Mouse (Mus musculus): ENCODE measurements around the gene Eng. TPM values are rescaled to one million over a fixed set of nuclear protein-coding genes. Genes with fewer than 3 reads are reported as not detected.

Gene Eng
- polyA plus RNA-seq, 1 experiment from 2014 or later: 87.1 TPM

DNA sequence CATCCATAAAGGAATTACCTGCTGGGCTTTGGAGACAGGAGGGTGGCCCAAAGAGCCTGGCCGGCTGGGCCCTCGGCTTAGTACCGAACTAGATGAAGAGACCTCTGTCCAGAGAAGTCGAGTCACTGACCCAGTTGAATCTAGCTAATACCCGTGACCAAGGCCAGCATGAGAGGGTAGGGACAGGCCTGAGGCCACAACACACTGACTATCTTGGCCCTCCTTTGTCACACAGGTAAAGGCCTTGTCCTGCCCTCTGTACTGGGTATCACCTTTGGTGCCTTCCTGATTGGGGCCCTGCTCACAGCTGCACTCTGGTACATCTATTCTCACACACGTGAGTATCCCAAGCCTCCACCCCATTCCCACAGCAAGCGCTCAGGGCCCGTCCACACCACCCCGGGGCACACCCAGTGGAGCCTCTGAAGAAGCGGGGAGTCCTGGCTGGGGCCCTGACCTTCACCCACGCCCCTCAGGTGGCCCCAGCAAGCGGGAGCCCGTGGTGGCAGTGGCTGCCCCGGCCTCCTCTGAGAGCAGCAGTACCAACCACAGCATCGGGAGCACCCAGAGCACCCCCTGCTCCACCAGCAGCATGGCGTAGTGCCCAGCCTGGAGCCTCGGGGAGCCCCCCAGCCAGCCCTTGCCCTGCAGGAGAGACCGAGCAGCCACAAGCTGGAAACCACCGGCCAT lies 34.7 kb downstream of the Eng start:
- H3K36me3 ChIP-seq: peaks cover 70% of the 10 kb centered on the region
- H3K27ac ChIP-seq: peak overlapping the region; percentile 80
- no peak overlapping the region for H3K4me3 ChIP-seq
- no peaks in the 10 kb centered on the region for H3K27me3 ChIP-seq (ENCODE audit: insufficient read depth, poor library complexity, severe bottlenecking)
- H3K4me1 ChIP-seq: peaks cover 31% of the 10 kb centered on the region
- H3K9me3 ChIP-seq: no peaks in the 10 kb centered on the region
- no peak for DNase-seq (ENCODE audit: low spot score)
- WGBS: 91% methylated on average over 19 of the region's 19 CpGs

DNA sequence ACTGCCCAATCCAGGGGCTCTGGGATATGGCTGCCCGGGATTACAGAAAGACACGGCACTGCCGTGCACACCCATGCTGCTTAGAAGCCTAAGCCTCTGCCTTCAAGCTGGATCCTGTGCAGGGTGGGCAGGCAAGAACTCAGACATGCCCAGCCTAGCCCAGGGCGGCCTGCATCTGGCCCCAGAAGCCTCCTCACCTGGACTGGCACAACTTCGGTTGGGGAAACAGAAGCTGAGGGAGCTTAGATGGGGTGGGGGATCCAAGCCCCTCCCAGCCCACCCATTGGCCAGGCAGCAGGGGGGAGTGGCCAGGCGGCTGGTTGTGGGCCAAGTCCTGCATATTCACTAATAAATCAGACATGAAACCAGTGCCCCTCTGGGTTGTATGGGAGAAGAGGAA lies 35.4 kb downstream of the Eng start:
- 70% methylated on average over 6 of the region's 6 CpGs for WGBS
- H3K36me3 ChIP-seq: peaks cover 75% of the 10 kb centered on the region
- peaks cover 33% of the 10 kb centered on the region for H3K4me1 ChIP-seq
- no peaks in the 10 kb centered on the region for H3K9me3 ChIP-seq
- DNase-seq (ENCODE audit: low spot score): no peak
- H3K27ac ChIP-seq: peak overlapping the region; percentile 80
- no peak overlapping the region for H3K4me3 ChIP-seq
- H3K27me3 ChIP-seq (ENCODE audit: insufficient read depth, poor library complexity, severe bottlenecking): no peaks in the 10 kb centered on the region

DNA sequence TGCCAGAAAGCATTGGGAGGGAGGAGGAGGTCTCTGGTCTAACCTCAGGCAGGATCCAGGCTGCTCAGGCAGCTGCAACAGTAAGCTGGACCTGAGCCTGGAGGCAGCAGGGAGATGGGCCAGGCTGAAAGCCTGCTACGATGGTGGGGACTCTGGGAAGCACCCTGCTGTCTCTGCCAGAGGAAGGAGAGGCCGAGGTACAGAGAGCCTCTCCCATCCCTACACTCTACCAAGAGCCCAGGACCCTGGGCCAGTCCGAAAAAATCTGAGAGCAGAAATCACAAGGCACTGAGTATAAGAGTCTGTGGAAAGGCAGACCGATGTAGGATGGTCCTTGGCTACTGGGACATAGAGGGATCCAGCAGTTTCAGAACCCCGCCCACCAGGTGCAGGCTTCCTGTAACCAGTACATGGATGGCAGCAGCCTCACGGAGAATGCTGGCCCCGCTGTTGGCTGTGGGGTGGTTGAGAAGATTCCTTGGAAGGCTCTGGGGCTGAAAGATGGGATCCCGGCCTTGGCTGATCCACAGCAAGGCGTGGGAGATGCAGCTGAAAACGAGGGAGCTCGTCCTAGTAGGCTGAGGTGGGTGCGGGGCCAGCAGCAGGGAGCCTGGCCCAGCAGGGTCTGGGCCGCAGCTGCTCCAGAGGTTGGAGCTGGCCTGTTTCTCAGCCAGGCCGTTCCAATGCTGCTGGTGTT lies 36.5 kb downstream of the Eng start:
- 82% methylated on average over 14 of the region's 14 CpGs for WGBS
- peak overlapping the region; percentile 5; the same call in 1 of the 2 replicates for H3K27ac ChIP-seq
- no peak for DNase-seq (ENCODE audit: low spot score)
- H3K4me3 ChIP-seq: no peak overlapping the region
- H3K27me3 ChIP-seq (ENCODE audit: insufficient read depth, poor library complexity, severe bottlenecking): no peaks in the 10 kb centered on the region
- peaks cover 34% of the 10 kb centered on the region for H3K4me1 ChIP-seq
- H3K36me3 ChIP-seq: peaks cover 78% of the 10 kb centered on the region
- H3K9me3 ChIP-seq: no peaks in the 10 kb centered on the region

DNA sequence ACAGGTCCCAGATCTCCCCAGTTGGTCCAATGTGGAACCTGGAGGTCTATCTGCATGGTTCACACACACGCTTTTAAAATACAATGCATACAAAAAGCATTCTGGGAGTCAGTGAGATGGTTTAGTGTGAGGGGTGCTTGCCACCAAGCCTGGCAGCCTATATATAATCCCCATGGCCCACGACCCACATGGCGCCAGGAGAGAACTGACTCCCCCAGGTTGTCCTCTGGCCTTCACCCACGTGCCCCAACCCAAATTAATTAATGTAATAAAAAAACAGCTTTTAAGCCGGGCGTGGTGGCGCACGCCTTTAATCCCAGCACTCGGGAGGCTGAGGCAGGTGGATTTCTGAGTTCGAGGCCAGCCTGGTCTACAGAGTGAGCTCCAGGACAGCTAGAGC lies 37.3 kb downstream of the Eng start:
- no peak for DNase-seq (ENCODE audit: low spot score)
- Histone ChIP-seq H3K4me3 (no peak overlapping the region), H3K4me1 (peaks cover 32% of the 10 kb centered on the region), H3K27me3 (ENCODE audit: insufficient read depth, poor library complexity, severe bottlenecking) (no peaks in the 10 kb centered on the region), H3K9me3 (no peaks in the 10 kb centered on the region), H3K36me3 (peaks cover 79% of the 10 kb centered on the region), H3K27ac (no peak overlapping the region)
- WGBS: 92% methylated on average over 10 of the region's 10 CpGs

DNA sequence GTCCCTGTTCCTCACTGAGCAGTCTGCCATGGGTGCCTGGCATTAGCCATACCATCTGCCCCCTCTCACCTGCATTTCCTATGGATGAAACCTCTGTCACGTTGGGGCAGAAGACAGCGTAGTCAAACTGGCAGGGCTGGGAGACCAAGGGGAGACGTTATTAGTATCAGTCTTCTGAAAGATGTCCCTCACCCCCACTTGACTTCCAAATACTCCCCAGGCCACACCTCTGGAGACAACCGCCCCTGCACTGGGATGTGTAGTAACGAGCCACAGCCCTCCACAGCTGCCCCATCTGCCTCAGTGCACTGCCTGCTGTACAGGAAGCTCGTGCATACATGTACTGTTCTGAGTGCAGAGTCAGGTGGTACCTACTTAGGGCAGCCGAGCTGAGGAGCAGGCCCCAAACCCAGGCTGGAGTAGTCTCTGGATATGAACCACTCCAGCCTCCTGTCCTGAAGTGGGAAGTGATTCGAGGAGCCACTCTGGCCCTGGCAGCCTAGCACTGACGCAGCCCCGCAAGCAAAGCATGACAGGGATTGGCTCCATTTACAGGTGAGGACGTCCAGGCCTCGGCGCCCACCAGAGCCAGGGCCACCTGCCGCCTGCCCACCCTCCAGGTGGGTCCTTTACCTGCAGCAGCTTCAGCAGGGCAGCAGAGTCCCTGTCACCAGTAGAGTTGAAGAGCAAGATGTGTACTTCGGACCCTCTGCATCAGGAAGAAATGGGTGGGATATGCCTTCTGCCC lies 38.5 kb downstream of the Eng start:
- Histone ChIP-seq H3K4me3 (no peak overlapping the region), H3K9me3 (no peaks in the 10 kb centered on the region), H3K27ac (no peak overlapping the region), H3K36me3 (peaks cover 79% of the 10 kb centered on the region), H3K27me3 (ENCODE audit: insufficient read depth, poor library complexity, severe bottlenecking) (no peaks in the 10 kb centered on the region), H3K4me1 (peaks cover 31% of the 10 kb centered on the region)
- 84% methylated on average over 15 of the region's 15 CpGs for whole genome bisulfite sequencing
- no peak for DNase-seq (ENCODE audit: low spot score)

DNA sequence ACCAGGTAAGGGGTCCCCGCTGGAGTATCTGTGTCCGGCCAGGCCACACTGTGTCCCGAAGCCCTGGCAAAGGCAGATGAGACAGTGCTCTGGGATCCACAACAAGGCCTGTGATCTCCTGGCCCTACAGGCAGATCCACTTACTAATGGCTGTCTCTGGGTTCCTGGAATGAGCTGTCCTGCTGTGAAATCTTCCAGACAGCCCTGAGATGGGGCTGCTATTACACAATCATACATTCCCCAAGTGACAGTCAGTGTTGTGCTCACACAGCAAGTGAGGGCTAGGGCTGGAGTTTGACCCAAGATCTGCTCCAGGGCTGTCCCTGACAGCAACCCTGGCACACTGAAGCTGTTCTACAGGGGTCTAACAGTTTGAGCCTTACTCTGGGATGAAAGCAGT lies 39.4 kb downstream of the Eng start:
- Histone ChIP-seq H3K4me3 (no peak overlapping the region), H3K36me3 (peaks cover 74% of the 10 kb centered on the region), H3K4me1 (peaks cover 30% of the 10 kb centered on the region), H3K27me3 (ENCODE audit: insufficient read depth, poor library complexity, severe bottlenecking) (no peaks in the 10 kb centered on the region), H3K27ac (no peak overlapping the region), H3K9me3 (no peaks in the 10 kb centered on the region)
- WGBS: 83% methylated on average over 3 of the region's 3 CpGs
- no peak for DNase-seq (ENCODE audit: low spot score)

DNA sequence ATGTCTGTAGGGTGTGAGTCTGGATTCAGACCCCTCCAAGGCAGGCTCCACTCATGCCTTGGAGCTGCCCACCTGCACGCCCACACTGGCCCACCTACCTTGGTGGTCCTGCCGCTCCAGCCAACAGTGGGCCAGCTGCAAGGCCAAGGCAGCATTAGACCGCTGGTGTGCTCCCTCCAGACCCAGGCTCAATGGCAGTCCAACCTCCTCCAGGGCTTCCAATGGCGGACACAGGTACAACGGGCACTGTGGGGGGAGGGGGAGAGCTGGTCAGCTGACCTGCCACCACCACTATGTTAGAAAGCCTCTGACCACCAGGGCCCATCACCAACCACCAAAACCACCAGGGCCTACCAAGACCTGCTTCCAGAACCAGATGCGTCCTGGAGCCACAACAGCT lies 40.2 kb downstream of the Eng start:
- no peak overlapping the region for H3K4me3 ChIP-seq
- H3K4me1 ChIP-seq: peaks cover 30% of the 10 kb centered on the region
- DNase-seq (ENCODE audit: low spot score): no peak
- 0 out of 2 replicates have a peak overlapping the region, but pooled peaks have one; percentile 13 for H3K27ac ChIP-seq
- H3K36me3 ChIP-seq: peaks cover 74% of the 10 kb centered on the region
- WGBS: 96% methylated on average over 6 of the region's 6 CpGs
- no peaks in the 10 kb centered on the region for H3K9me3 ChIP-seq
- H3K27me3 ChIP-seq (ENCODE audit: insufficient read depth, poor library complexity, severe bottlenecking): no peaks in the 10 kb centered on the region

DNA sequence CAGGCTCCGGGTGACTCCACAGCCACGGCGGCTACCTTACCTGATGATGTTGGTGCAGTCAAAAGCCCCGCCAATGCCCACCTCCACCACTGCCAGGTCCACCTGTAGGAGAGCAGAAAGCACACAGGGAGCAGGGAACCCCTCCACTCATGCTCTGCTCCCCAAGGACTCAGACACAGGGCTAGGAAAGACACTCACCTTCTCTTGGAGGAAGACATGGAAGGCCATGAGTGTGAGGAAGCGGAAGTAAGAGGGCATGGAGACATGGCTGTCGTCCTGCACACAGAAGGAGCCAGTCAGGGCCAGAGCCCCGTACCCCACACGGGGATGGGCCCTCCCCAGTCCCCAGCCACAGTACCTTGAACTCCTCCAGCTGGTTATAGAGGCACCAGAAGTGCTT lies 41.2 kb downstream of the Eng start:
- peaks cover 33% of the 10 kb centered on the region for H3K4me1 ChIP-seq
- no peaks in the 10 kb centered on the region for H3K27me3 ChIP-seq (ENCODE audit: insufficient read depth, poor library complexity, severe bottlenecking)
- no peak for DNase-seq (ENCODE audit: low spot score)
- H3K9me3 ChIP-seq: no peaks in the 10 kb centered on the region
- peaks cover 72% of the 10 kb centered on the region for H3K36me3 ChIP-seq
- H3K4me3 ChIP-seq: no peak overlapping the region
- H3K27ac ChIP-seq: no peak overlapping the region
- WGBS: 96% methylated on average over 8 of the region's 8 CpGs

DNA sequence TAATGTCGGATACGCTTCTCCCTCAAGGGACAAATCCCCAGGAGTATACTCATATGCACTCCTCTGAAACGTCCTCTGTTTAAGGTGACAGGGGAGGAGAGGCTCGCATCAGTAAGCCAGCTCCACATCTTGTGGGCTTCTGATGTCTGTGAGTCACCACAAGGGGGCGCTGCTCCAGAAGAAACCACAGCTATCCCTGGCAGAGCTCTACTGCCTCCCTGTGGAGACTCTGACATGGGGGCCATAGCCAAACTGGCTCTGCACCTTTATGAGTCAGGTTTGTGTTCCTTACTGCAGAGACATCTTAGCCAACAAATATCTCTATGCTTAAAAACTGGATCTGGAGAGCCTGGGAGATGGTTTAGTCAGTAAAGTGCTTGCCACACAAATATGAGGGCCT lies 43.0 kb downstream of the Eng start:
- peak overlapping the region; percentile 44; the same call in 1 of the 2 replicates for H3K27ac ChIP-seq
- 20% methylated on average over 5 of the region's 5 CpGs for WGBS
- peak; percentile 94 for DNase-seq (ENCODE audit: low spot score)
- peaks cover 55% of the 10 kb centered on the region for H3K36me3 ChIP-seq
- H3K4me1 ChIP-seq: peaks cover 46% of the 10 kb centered on the region
- H3K27me3 ChIP-seq (ENCODE audit: insufficient read depth, poor library complexity, severe bottlenecking): no peaks in the 10 kb centered on the region
- H3K9me3 ChIP-seq: no peaks in the 10 kb centered on the region
- no peak overlapping the region for H3K4me3 ChIP-seq

DNA sequence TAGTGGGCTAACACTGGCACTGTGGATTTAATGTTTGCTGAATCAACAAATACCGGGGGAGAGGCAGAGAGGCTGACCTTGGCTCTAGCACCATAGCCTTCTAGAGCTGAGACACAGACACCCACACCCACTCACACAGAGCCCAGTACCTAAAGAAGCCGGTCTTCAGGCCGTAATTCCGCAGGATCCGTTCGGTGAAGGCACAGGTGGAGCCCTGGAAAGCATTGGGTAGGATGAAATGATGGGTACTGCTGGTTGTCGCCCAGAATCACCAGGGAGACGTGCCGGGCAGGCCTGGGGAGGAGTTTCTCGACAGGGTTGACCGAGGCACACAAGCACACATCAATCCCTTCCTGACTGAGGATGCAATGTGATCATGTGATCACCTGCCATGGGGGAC lies 44.6 kb downstream of the Eng start:
- DNase-seq (ENCODE audit: low spot score): no peak
- peaks cover 46% of the 10 kb centered on the region for H3K4me1 ChIP-seq
- H3K27ac ChIP-seq: no peak overlapping the region
- WGBS: 88% methylated on average over 11 of the region's 11 CpGs
- H3K4me3 ChIP-seq: no peak overlapping the region
- H3K9me3 ChIP-seq: no peaks in the 10 kb centered on the region
- H3K36me3 ChIP-seq: peaks cover 39% of the 10 kb centered on the region
- no peaks in the 10 kb centered on the region for H3K27me3 ChIP-seq (ENCODE audit: insufficient read depth, poor library complexity, severe bottlenecking)

DNA sequence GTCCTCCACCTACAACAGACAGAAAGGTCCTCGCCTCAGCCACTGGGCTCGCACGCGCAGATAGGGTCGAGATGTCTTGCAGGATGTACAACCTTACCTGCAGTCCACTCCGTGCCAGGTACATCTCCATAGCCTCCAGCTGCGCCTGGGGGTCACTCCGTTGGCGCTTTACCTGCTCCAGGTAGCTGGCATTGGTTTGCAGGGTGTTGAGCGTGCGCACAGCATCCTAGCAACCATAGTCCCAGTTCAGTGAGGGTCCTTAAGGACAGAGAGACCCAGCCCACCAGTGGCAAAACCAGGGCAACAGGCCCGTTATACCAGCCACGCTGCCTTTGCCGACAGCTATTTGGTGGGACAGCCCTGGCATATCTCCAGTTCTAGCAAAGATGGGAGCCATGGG lies 46.1 kb downstream of the Eng start:
- Histone ChIP-seq H3K4me3 (peak overlapping the region; percentile 89; the same call in 1 of the 2 replicates), H3K27me3 (ENCODE audit: insufficient read depth, poor library complexity, severe bottlenecking) (no peaks in the 10 kb centered on the region), H3K9me3 (no peaks in the 10 kb centered on the region), H3K4me1 (peaks cover 40% of the 10 kb centered on the region), H3K36me3 (peaks cover 24% of the 10 kb centered on the region), H3K27ac (no peak overlapping the region)
- DNase-seq (ENCODE audit: low spot score): no peak
- WGBS: 94% methylated on average over 14 of the region's 14 CpGs

DNA sequence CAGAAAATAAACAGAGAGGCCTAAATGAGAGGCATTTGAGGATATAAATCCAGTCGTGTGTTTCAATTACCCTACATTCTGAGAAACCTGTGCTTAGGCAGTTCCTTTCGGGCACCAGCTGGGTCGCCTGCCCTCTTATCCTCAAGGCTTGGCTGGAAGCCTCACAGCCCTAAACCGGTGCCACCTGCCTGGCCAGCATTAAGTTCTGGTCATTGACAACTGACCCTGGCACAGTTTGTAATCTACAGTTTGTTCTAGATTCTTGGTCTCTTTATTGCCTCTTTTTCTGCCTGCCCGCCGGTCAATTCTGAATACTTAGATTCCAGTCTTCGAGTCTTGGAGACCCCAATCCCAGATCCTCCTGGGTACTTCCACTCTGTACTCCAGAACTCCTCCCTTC lies 46.9 kb downstream of the Eng start:
- WGBS: 22% methylated on average over 7 of the region's 7 CpGs
- Histone ChIP-seq H3K4me1 (peaks cover 40% of the 10 kb centered on the region), H3K9me3 (no peaks in the 10 kb centered on the region), H3K36me3 (peaks cover 16% of the 10 kb centered on the region; the same call in 1 of the 2 replicates), H3K27me3 (ENCODE audit: insufficient read depth, poor library complexity, severe bottlenecking) (no peaks in the 10 kb centered on the region), H3K27ac (peak overlapping the region; percentile 95; the same call in 1 of the 2 replicates), H3K4me3 (peak overlapping the region; percentile 89)
- DNase-seq (ENCODE audit: low spot score): no peak

Measured in heart, embryonic 10.5 days (tissue).